Mouse (Mus musculus) right cerebral cortex, postnatal 14 days (tissue): ENCODE data around the gene Blcap.
A peak's percentile ranks its signal among the peaks of the same experiment; 100 is the strongest.
"Not testable (repeated sequence)": the region's sequence is repeated elsewhere in the genome, so short reads cannot be mapped to it uniquely, and the experiment has no call there.

Experiments
- DNase-seq: peaks from one replicate; pipeline ENCODE4 v3.0.0; 2022

Gene Blcap

GRCm38 (mm10) chr2:157571224-157571832 is at the start of gene Blcap:
Blcap (minus strand) TSS chr2:157571274.
- DNase-seq, result peak; percentile 26

GRCm38 (mm10) chr2:157618393-157618792 is 47.3 kb upstream of the Blcap start:
- no peak for DNase-seq

GRCm38 (mm10) chr2:157613997-157614396 is 42.9 kb upstream of the Blcap start:
- DNase-seq, result no peak

- DNase-seq, result no peak
These were observed 40.7 kb upstream of the Blcap start for GRCm38 (mm10) chr2:157611735-157612134.

- DNase-seq, result no peak
These were observed 36.6 kb upstream of the Blcap start for GRCm38 (mm10) chr2:157607542-157608236.

GRCm38 (mm10) chr2:157605025-157605675 is 34.1 kb upstream of the Blcap start:
- DNase-seq, result peak; percentile 81

GRCm38 (mm10) chr2:157601435-157601839 is 30.4 kb upstream of the Blcap start:
- DNase-seq, result no peak

GRCm38 (mm10) chr2:157596876-157597566 is 25.9 kb upstream of the Blcap start:
- no peak for DNase-seq

GRCm38 (mm10) chr2:157585351-157585750 is 14.3 kb upstream of the Blcap start:
- DNase-seq, result not testable (repeated sequence)

GRCm38 (mm10) chr2:157572786-157573185 is 1.7 kb upstream of the Blcap start:
- DNase-seq, result no peak

- no peak for DNase-seq
These were observed 1.1 kb downstream of the Blcap start for GRCm38 (mm10) chr2:157569796-157570485.

- no peak for DNase-seq
These were observed 2.2 kb downstream of the Blcap start for GRCm38 (mm10) chr2:157568881-157569280.

GRCm38 (mm10) chr2:157567235-157567961 is 3.7 kb downstream of the Blcap start:
- no peak for DNase-seq

GRCm38 (mm10) chr2:157566260-157566952 is 4.7 kb downstream of the Blcap start:
- peak; percentile 74 for DNase-seq

- DNase-seq, result no peak
These were observed 5.2 kb downstream of the Blcap start for GRCm38 (mm10) chr2:157565898-157566259.

GRCm38 (mm10) chr2:157565446-157565845 is 5.6 kb downstream of the Blcap start:
- no peak for DNase-seq

- DNase-seq, result no peak
These were observed 6.4 kb downstream of the Blcap start for GRCm38 (mm10) chr2:157564723-157565122.

- no peak for DNase-seq
These were observed 8.0 kb downstream of the Blcap start for GRCm38 (mm10) chr2:157563031-157563430.

GRCm38 (mm10) chr2:157561165-157561836 is 9.8 kb downstream of the Blcap start:
- peak; percentile 74 for DNase-seq

- no peak for DNase-seq
These were observed 10.8 kb downstream of the Blcap start for GRCm38 (mm10) chr2:157560302-157560701.

GRCm38 (mm10) chr2:157559858-157560257 is 11.2 kb downstream of the Blcap start, which contains the start of gene Nnat:
Nnat (plus strand) TSS chr2:157560078.
- DNase-seq, result peak; percentile 62
